Mouse (Mus musculus): ENCODE data around the gene Rad18.

GRCm38 (mm10) chr6:112594971-112595370 is 101.5 kb downstream of the Rad18 start:
- TF ChIP-seq CTCF (conservative IDR thresholded peaks at IDR 0.05; ENCODE audit: low read length) (no peak), NANOG (IDR thresholded peaks at IDR 0.05; ENCODE audit: borderline replicate concordance, low read length) (no peak), POU5F1 (IDR thresholded peaks at IDR 0.05; ENCODE audit: borderline replicate concordance, low read length) (no peak)

Data from E14TG2a.4 (cell line).